Mouse (Mus musculus) heart, adult 9 months (tissue): ENCODE data around the gene Gm11444.

ENCODE experiments used
- DNase-seq, 2 experiments: peaks; one replicate each; pipeline ENCODE4 v3.0.0; 2022; ENCODE audit warnings: low spot score in 2 of 2

The Gm11444 gene

GRCm38 (mm10) chr11:85814678-85815077, 35.5 kb downstream of the Gm11444 start:
- no peak for DNase-seq

- no peak for DNase-seq
Measured at GRCm38 (mm10) chr11:85812201-85812966, 37.7 kb downstream of the Gm11444 start.

GRCm38 (mm10) chr11:85811676-85812075, 38.5 kb downstream of the Gm11444 start:
- DNase-seq = no peak

DNA sequence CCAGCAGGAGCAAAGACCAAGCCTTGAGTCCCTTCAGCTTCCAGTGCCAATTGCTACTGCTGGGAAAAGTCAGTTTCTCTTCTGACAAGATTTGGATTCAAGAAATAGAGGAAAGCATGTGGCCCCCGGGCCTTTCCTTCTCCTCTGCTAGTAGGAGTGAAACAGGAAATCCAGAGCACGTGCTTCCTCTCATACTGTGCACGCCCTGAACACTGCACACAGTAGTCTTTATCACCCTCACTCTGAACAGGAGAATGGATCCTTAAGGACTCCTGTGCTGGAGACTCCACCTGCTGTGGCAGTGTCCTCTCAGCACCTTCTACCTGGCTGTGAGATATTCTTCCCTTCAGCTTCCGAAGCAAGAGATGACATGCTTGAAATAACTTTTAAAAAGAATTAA, 38.9 kb downstream of the Gm11444 start:
- no peak for DNase-seq

GRCm38 (mm10) chr11:85807353-85807752, 42.8 kb downstream of the Gm11444 start:
- DNase-seq = no peak

DNA sequence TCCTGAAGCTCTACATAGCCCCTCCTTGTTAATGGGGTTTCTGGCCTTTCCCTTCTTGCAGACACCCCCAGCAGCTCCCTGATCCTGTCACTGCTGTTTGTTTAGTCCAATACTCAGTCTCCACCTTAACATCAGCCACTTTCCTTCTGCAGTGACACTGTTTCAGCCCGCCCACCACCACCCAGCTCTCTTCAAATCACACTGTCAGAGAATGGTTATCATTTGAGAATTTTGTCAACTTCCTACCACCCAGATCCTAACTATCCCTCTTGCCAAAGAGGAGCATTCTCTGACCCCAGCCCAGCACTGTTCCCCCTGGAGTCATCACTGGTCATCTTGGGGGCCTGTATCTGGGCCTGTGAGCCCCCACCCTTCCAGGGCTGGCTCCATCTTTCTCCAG, 44.4 kb downstream of the Gm11444 start:
- DNase-seq = no peak

DNA sequence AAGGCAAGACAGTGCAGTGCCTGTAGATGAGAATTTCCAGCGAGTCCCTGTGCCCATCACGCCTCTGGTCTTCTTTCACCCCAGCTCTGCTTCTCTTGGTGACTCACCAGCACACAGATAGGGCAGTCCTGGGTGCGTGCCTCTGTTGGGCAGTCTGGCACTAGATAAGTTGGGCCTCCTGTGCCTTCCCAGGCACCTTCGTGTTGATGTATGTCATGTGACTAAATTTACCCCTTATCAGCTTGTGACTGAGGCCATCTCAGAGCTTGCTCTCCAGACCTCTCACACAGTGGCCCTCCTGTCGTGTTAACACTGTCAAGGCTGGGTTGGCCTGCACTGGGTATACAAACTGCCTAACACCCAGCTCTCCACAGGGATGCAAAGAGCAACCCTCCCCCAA, 46.1 kb downstream of the Gm11444 start:
- DNase-seq = no peak

GRCm38 (mm10) chr11:85800380-85800779, 49.8 kb downstream of the Gm11444 start:
- DNase-seq = no peak

DNA sequence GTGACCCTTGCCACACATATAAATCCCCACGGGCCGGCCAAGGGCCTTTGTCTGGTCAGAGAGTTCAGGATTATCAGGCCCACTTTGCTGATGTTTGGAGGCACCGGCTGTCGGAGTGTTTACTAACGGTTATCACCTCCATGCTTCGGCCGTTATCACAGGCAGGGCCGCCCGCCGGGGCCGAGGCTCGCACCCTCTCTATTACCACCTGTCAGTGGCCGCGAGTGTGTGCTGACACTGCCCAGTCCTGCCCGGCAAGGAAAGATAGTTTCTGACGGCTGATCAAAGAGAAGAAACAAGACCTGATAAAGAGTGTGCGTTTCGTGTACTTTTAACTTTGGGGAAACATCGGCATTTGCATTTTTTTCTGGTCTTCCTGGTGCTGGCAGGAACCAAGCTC, 50.3 kb downstream of the Gm11444 start:
- peak; percentile 34 to 56 for DNase-seq

GRCm38 (mm10) chr11:85799456-85799855, 50.7 kb downstream of the Gm11444 start:
- no peak for DNase-seq
